Mouse (Mus musculus) erythroid progenitor cell, adult 5-6 weeks (primary cell): ENCODE data around the gene Guk1. TPM values are rescaled to one million over a fixed set of nuclear protein-coding genes. Genes with fewer than 3 reads are reported as not detected.

ENCODE experiments used
- ATAC-seq: replicated peaks from 2 replicates; pipeline ENCODE4 v1.8.0; 2016; ENCODE audit warnings: moderate number of reproducible peaks, mild to moderate bottlenecking, moderate TSS enrichment, inconsistent platforms; ENCODE audit not compliant: poor library complexity, low FRiP score, severe bottlenecking
- total RNA-seq, 2 experiments: library from RNA; stranded (forward) in 1 of 2; stranded (reverse) in 1 of 2; fragments of 150-400 nt in 1 of 2; fragments of 186-747, 209-891 nt in 1 of 2; gene quantifications; 2 replicates each; pipeline versions ENCODE4 v1.2.3 to v1.2.4; 2015 to 2017; ENCODE audit warnings: low replicate concordance in 2 of 2

The Guk1 gene
- total RNA-seq, 2 experiments from 2014 or later = 24.3 to 30.1 TPM

GRCm38 (mm10) chr11:59135051-59135820, 56.8 kb downstream of the Guk1 start:
- no peak for ATAC-seq

GRCm38 (mm10) chr11:59134373-59134997, 57.5 kb downstream of the Guk1 start:
- ATAC-seq = no peak

Other genes starting within 250 kb of the Guk1 start
- 265 and 290 TPM in 2 replicates for gene Hist3h2ba, start 243.3 kb downstream of the Guk1 start, total RNA-seq (2015; ENCODE audit: low replicate concordance)
- 136 and 409 TPM in 2 replicates for gene Hist3h2ba, start 243.3 kb downstream of the Guk1 start, total RNA-seq (2017; ENCODE audit: low replicate concordance)
- 186 and 192 TPM in 2 replicates for gene Hist3h2a, start 237.5 kb downstream of the Guk1 start, total RNA-seq (2015; ENCODE audit: low replicate concordance)
- 1,299 and 1,489 TPM in 2 replicates for gene Hist3h2a, start 237.5 kb downstream of the Guk1 start, total RNA-seq (2017; ENCODE audit: low replicate concordance)
- 0.36 and 0.84 TPM in 2 replicates for gene Trim17, start 237.5 kb downstream of the Guk1 start, total RNA-seq (2015; ENCODE audit: low replicate concordance)
- gene Trim17, start 237.5 kb downstream of the Guk1 start, total RNA-seq (2017; ENCODE audit: low replicate concordance) = 1.2 TPM in 2 replicates
- gene Trim11, start 214.1 kb downstream of the Guk1 start, total RNA-seq (2015; ENCODE audit: low replicate concordance) = 10.1 and 18.0 TPM in 2 replicates
- 11.3 and 15.2 TPM in 2 replicates for gene Trim11, start 214.1 kb downstream of the Guk1 start, total RNA-seq (2017; ENCODE audit: low replicate concordance)
- under 0.01 and 0.42 TPM in 2 replicates for gene Obscn, start 55.8 kb downstream of the Guk1 start, total RNA-seq (2015; ENCODE audit: low replicate concordance)
- gene Obscn, start 55.8 kb downstream of the Guk1 start, total RNA-seq (2017; ENCODE audit: low replicate concordance) = 0.90 and 2.3 TPM in 2 replicates
- 17.2 and 33.9 TPM in 2 replicates for gene Iba57, start 28.5 kb downstream of the Guk1 start, total RNA-seq (2015; ENCODE audit: low replicate concordance)
- gene Iba57, start 28.5 kb downstream of the Guk1 start, total RNA-seq (2017; ENCODE audit: low replicate concordance) = 35.6 and 54.2 TPM in 2 replicates
- not detected in 2 replicates for gene Gjc2, start 9.0 kb downstream of the Guk1 start, total RNA-seq (2015; ENCODE audit: low replicate concordance)
- gene Gjc2, start 9.0 kb downstream of the Guk1 start, total RNA-seq (2017; ENCODE audit: low replicate concordance) = not detected in 2 replicates
- 3.4 and 8.6 TPM in 2 replicates for gene Mrpl55, start 10.3 kb upstream of the Guk1 start, total RNA-seq (2015; ENCODE audit: low replicate concordance)
- 18.7 and 49.0 TPM in 2 replicates for gene Mrpl55, start 10.3 kb upstream of the Guk1 start, total RNA-seq (2017; ENCODE audit: low replicate concordance)
- 12.6 and 13.4 TPM in 2 replicates for gene 2310033P09Rik, start 16.1 kb upstream of the Guk1 start, total RNA-seq (2015; ENCODE audit: low replicate concordance)
- gene 2310033P09Rik, start 16.1 kb upstream of the Guk1 start, total RNA-seq (2017; ENCODE audit: low replicate concordance) = 17.5 and 20.0 TPM in 2 replicates
- gene Arf1, start 36.1 kb upstream of the Guk1 start, total RNA-seq (2015; ENCODE audit: low replicate concordance) = 118 and 138 TPM in 2 replicates
- 107 and 109 TPM in 2 replicates for gene Arf1, start 36.1 kb upstream of the Guk1 start, total RNA-seq (2017; ENCODE audit: low replicate concordance)
- gene Wnt3a, start 98.5 kb upstream of the Guk1 start, total RNA-seq (2015; ENCODE audit: low replicate concordance) = not detected in 2 replicates
- gene Wnt3a, start 98.5 kb upstream of the Guk1 start, total RNA-seq (2017; ENCODE audit: low replicate concordance) = not detected in 2 replicates
- gene Wnt9a, start 114.7 kb upstream of the Guk1 start, total RNA-seq (2015; ENCODE audit: low replicate concordance) = not detected in 2 replicates
- gene Wnt9a, start 114.7 kb upstream of the Guk1 start, total RNA-seq (2017; ENCODE audit: low replicate concordance) = not detected in 2 replicates
- gene Prss38, start 183.4 kb upstream of the Guk1 start, total RNA-seq (2015; ENCODE audit: low replicate concordance) = not detected in 2 replicates
- not detected in 2 replicates for gene Prss38, start 183.4 kb upstream of the Guk1 start, total RNA-seq (2017; ENCODE audit: low replicate concordance)